Mouse (Mus musculus) ES-Bruce4 (cell line): ENCODE results near the gene Nell2.

ENCODE experiments used
- CTCF ChIP-seq: IDR thresholded peaks from one replicate; pipeline ENCODE4 v1.8.1; 2011; ENCODE audit warnings: low read depth, low read length
- EP300 ChIP-seq: IDR thresholded peaks from 2 replicates; pipeline ENCODE4 v1.6.1; 2011; ENCODE audit warnings: low read depth, low read length; ENCODE audit not compliant: insufficient read depth
- POLR2A ChIP-seq: IDR thresholded peaks from one replicate; pipeline ENCODE4 v1.8.1; 2011; ENCODE audit warnings: low read length; ENCODE audit not compliant: insufficient read depth

DNA sequence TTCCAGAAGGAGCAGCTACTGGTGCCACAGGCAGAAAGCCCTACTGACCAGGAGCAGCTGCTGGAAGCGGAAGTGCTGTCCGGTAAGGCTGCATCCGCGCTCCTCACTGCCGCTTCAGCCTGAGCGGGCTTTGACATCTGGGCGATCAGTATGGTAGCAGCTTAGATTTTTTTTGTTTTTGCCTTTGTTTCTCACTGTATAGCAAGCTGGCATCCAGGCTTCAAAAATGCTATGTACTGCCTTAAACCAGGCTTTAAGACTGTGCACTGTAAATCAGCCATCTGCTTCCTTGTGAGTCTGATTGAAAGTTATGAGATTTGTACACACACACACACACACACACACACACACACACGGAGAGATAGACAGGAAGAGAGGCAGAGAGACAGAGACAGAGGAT lies 335.4 kb downstream of the Nell2 start:
- TF ChIP-seq CTCF (no peak), POLR2A (no peak), EP300 (no peak)
